Mouse (Mus musculus) adrenal gland, postnatal 10 days (tissue): Measurements from ENCODE around the gene Bsx. TPM values are rescaled to one million over a fixed set of nuclear protein-coding genes. Genes with fewer than 3 reads are reported as not detected.

Experiments used
- DNase-seq: peaks from one replicate; pipeline ENCODE4 v3.0.0; 2021; ENCODE audit warnings: mixed read lengths
- long read RNA-seq, 2 experiments: library from polyadenylated mRNA; stranded (forward); transcript quantifications; one replicate each; pipeline ENCODE4 v2.0.0; 2021
- total RNA-seq, 2 experiments: library from RNA; stranded (reverse); gene quantifications; 2 replicates each; pipeline ENCODE4 v1.2.3; 2021

Bsx gene
- total RNA-seq = not detected
- long read RNA-seq, experiment 1 = 0 reads
- long read RNA-seq, experiment 2 = 0 reads

GRCm38 (mm10) chr9:40873556-40874470 lies at the start of gene Bsx:
Bsx (plus strand) TSS chr9:40874127.
- peak; percentile 85 for DNase-seq

GRCm38 (mm10) chr9:40825601-40826000 lies 48.3 kb upstream of the Bsx start:
- peak; percentile 19 for DNase-seq

- no peak for DNase-seq
Measured at GRCm38 (mm10) chr9:40827366-40827765, 46.6 kb upstream of the Bsx start.

GRCm38 (mm10) chr9:40834569-40834968 lies 39.4 kb upstream of the Bsx start:
- peak; percentile 88 for DNase-seq

GRCm38 (mm10) chr9:40836681-40837080 lies 37.2 kb upstream of the Bsx start:
- DNase-seq = no peak

GRCm38 (mm10) chr9:40839662-40840061 lies 34.3 kb upstream of the Bsx start:
- DNase-seq = no peak

- DNase-seq = no peak
Measured at GRCm38 (mm10) chr9:40851515-40851914, 22.4 kb upstream of the Bsx start.

GRCm38 (mm10) chr9:40858461-40859160 lies 15.3 kb upstream of the Bsx start:
- peak; percentile 6 for DNase-seq

- DNase-seq = no peak
Measured at GRCm38 (mm10) chr9:40859196-40859595, 14.7 kb upstream of the Bsx start.

- no peak for DNase-seq
Measured at GRCm38 (mm10) chr9:40870331-40870730, 3.6 kb upstream of the Bsx start.

- DNase-seq = no peak
Measured at GRCm38 (mm10) chr9:40871369-40872155, 2.4 kb upstream of the Bsx start.

- peak; percentile 15 for DNase-seq
Measured at GRCm38 (mm10) chr9:40872156-40872478, 1.8 kb upstream of the Bsx start.

GRCm38 (mm10) chr9:40874961-40875360 lies 1.0 kb downstream of the Bsx start:
- no peak for DNase-seq

- no peak for DNase-seq
Measured at GRCm38 (mm10) chr9:40875431-40875830, 1.5 kb downstream of the Bsx start.

GRCm38 (mm10) chr9:40876164-40876563 lies 2.2 kb downstream of the Bsx start:
- no peak for DNase-seq

- no peak for DNase-seq
Measured at GRCm38 (mm10) chr9:40876693-40877092, 2.8 kb downstream of the Bsx start.

GRCm38 (mm10) chr9:40877146-40877880 lies 3.4 kb downstream of the Bsx start:
- DNase-seq = peak; percentile 6

- no peak for DNase-seq
Measured at GRCm38 (mm10) chr9:40877881-40878235, 3.9 kb downstream of the Bsx start.

GRCm38 (mm10) chr9:40878291-40878945 lies 4.5 kb downstream of the Bsx start:
- DNase-seq = no peak

- no peak for DNase-seq
Measured at GRCm38 (mm10) chr9:40878998-40879397, 5.1 kb downstream of the Bsx start.

GRCm38 (mm10) chr9:40885669-40886068 lies 11.7 kb downstream of the Bsx start:
- no peak for DNase-seq
